32 mouse cellular contexts compared by ENCODE assay signal in genomic region chr1:134894803-134895202, GRCm38 (mm10).
"Had no signal": no experiment of that assay in that cellular context is flagged by ENCODE, and none has a peak within 500 bp of the region (broad histone marks: within the 10 kb centered on the region; RNA-seq: fewer than 3 reads in every experiment).

No protein-coding gene starts in this region.

- H3K27ac ChIP-seq: limb, embryonic 10.5 days; limb, embryonic 12.5 days; limb, embryonic 13.5 days; limb, embryonic 15.5 days; liver, embryonic 12.5 days; liver, embryonic 13.5 days; liver, embryonic 14.5 days; liver, embryonic 15.5 days; lung, embryonic 15.5 days; macrophage; midbrain, embryonic 10.5 days; midbrain, embryonic 12.5 days; midbrain, embryonic 13.5 days; midbrain, embryonic 15.5 days; neural tube, embryonic 12.5 days had no signal

- DNase-seq: left cerebral cortex, postnatal 4 days; liver; liver, embryonic 13.5 days; liver, postnatal 0 days; lung, adult 18-20 months; lung, adult 2 months; lung, embryonic 14.5 days; lung, postnatal 10 days; lung, postnatal 14 days; lung, postnatal 36 days; lung, postnatal 4 days; midbrain, embryonic 14.5 days had no signal

- ATAC-seq: liver, embryonic 12.5 days; liver, postnatal 0 days; lung, postnatal 0 days; midbrain, embryonic 13.5 days; midbrain, embryonic 15.5 days; midbrain, embryonic 16.5 days had no signal

- H3K27me3 ChIP-seq: limb, embryonic 12.5 days; limb, embryonic 13.5 days; limb, embryonic 15.5 days; liver, embryonic 12.5 days; liver, embryonic 13.5 days; liver, embryonic 15.5 days; lung, embryonic 15.5 days; megakaryocyte, embryonic 14.5 days; midbrain, embryonic 12.5 days; midbrain, embryonic 13.5 days; midbrain, embryonic 15.5 days; neural tube, embryonic 12.5 days had no signal

- H3K4me3 ChIP-seq: limb, embryonic 10.5 days; limb, embryonic 12.5 days; limb, embryonic 13.5 days; limb, embryonic 15.5 days; liver, embryonic 12.5 days; liver, embryonic 13.5 days; liver, embryonic 15.5 days; lung, embryonic 15.5 days; megakaryocyte, embryonic 14.5 days; midbrain, embryonic 10.5 days; midbrain, embryonic 12.5 days; midbrain, embryonic 13.5 days; midbrain, embryonic 15.5 days; myocyte; neural tube, embryonic 12.5 days had no signal

- H3K9ac ChIP-seq: limb, embryonic 12.5 days; limb, embryonic 13.5 days; limb, embryonic 15.5 days; liver, embryonic 12.5 days; liver, embryonic 13.5 days; liver, embryonic 14.5 days; liver, embryonic 15.5 days; liver, postnatal 0 days; lung, embryonic 14.5 days; lung, embryonic 15.5 days; midbrain, embryonic 12.5 days; midbrain, embryonic 13.5 days; midbrain, embryonic 15.5 days; neural tube, embryonic 12.5 days had no signal

- H3K4me1 ChIP-seq: limb, embryonic 10.5 days; limb, embryonic 12.5 days; limb, embryonic 13.5 days; limb, embryonic 15.5 days; liver, embryonic 12.5 days; liver, embryonic 13.5 days; liver, embryonic 15.5 days; lung, embryonic 15.5 days; midbrain, embryonic 10.5 days; midbrain, embryonic 12.5 days; midbrain, embryonic 13.5 days; midbrain, embryonic 15.5 days; neural tube, embryonic 12.5 days had no signal

- H3K4me2 ChIP-seq: limb, embryonic 12.5 days; limb, embryonic 13.5 days; limb, embryonic 15.5 days; liver, embryonic 11.5 days; liver, embryonic 12.5 days; liver, embryonic 13.5 days; liver, embryonic 15.5 days; lung, embryonic 14.5 days; lung, embryonic 15.5 days; midbrain, embryonic 11.5 days; midbrain, embryonic 12.5 days; midbrain, embryonic 13.5 days; midbrain, embryonic 15.5 days; neural tube, embryonic 12.5 days had no signal

- H3K9me3 ChIP-seq: limb, embryonic 10.5 days; limb, embryonic 12.5 days; limb, embryonic 13.5 days; limb, embryonic 15.5 days; liver, embryonic 12.5 days; liver, embryonic 13.5 days; liver, embryonic 15.5 days; lung, embryonic 15.5 days; megakaryocyte, embryonic 14.5 days; midbrain, embryonic 10.5 days; midbrain, embryonic 12.5 days; midbrain, embryonic 13.5 days; midbrain, embryonic 15.5 days; neural tube, embryonic 12.5 days had no signal
